Mouse (Mus musculus) lung, adult 18-20 months (tissue): ENCODE data around the gene Gipc3.
A peak's percentile ranks its signal among the peaks of the same experiment; 100 is the strongest.

Experiments
- DNase-seq, 2 experiments: peaks; one replicate each; pipeline ENCODE4 v3.0.0; 2022; ENCODE audit warnings: mixed read lengths in 2 of 2

Gipc3 gene

GRCm38 (mm10) chr10:81298369-81299100 lies 44.5 kb downstream of the Gipc3 start:
- peak in 1 of 2 experiments; percentile 72 for DNase-seq

- peak; percentile 85 for DNase-seq
Observed at GRCm38 (mm10) chr10:81297845-81298244, 45.2 kb downstream of the Gipc3 start.

GRCm38 (mm10) chr10:81297246-81297645 lies 45.8 kb downstream of the Gipc3 start:
- no peak for DNase-seq

GRCm38 (mm10) chr10:81295185-81295584 lies 47.9 kb downstream of the Gipc3 start:
- no peak for DNase-seq

GRCm38 (mm10) chr10:81294442-81294841 lies 48.6 kb downstream of the Gipc3 start:
- no peak for DNase-seq

GRCm38 (mm10) chr10:81293334-81294030 lies 49.6 kb downstream of the Gipc3 start:
- no peak for DNase-seq

GRCm38 (mm10) chr10:81292554-81293333 lies 50.3 kb downstream of the Gipc3 start, which contains the start of gene Pip5k1c:
TSS of gene Pip5k1c (plus strand) at chr10:81292963.
- DNase-seq, result peak; percentile 100

GRCm38 (mm10) chr10:81291511-81292104 lies 51.5 kb downstream of the Gipc3 start, which contains the start of gene Tjp3:
TSS of gene Tjp3 (minus strand) at chr10:81291581.
- no peak for DNase-seq

GRCm38 (mm10) chr10:81290698-81291460 lies 52.2 kb downstream of the Gipc3 start:
- peak; percentile 74 to 81 for DNase-seq

GRCm38 (mm10) chr10:81289811-81290210 lies 53.3 kb downstream of the Gipc3 start:
- DNase-seq, result peak; percentile 79 to 81

GRCm38 (mm10) chr10:81289278-81289677 lies 53.8 kb downstream of the Gipc3 start:
- DNase-seq, result peak; percentile 65 to 72

GRCm38 (mm10) chr10:81288601-81289000 lies 54.5 kb downstream of the Gipc3 start:
- no peak for DNase-seq

GRCm38 (mm10) chr10:81287513-81288157 lies 55.4 kb downstream of the Gipc3 start:
- DNase-seq, result peak; percentile 61 to 67

GRCm38 (mm10) chr10:81286586-81286985 lies 56.5 kb downstream of the Gipc3 start:
- peak; percentile 61 to 70 for DNase-seq

GRCm38 (mm10) chr10:81285694-81286450 lies 57.2 kb downstream of the Gipc3 start:
- peak; percentile 91 to 94 for DNase-seq
